Mouse (Mus musculus) B cell, adult 2 months (primary cell): ENCODE results near the gene Pdlim4.

ENCODE experiments used
- DNase-seq, 2 experiments: peaks; one replicate each; pipeline ENCODE4 v3.0.0; 2022

The Pdlim4 gene

GRCm38 (mm10) chr11:54068520-54069371, at the start of gene Pdlim4:
Gene Pdlim4 (minus strand): TSS chr11:54069014.
- no peak for DNase-seq

GRCm38 (mm10) chr11:54117096-54117495, 48.3 kb upstream of the Pdlim4 start:
- no peak for DNase-seq

- DNase-seq = no peak
These were observed 47.6 kb upstream of the Pdlim4 start for GRCm38 (mm10) chr11:54116406-54116805.

- DNase-seq = no peak
These were observed 47.1 kb upstream of the Pdlim4 start for GRCm38 (mm10) chr11:54115911-54116310.

GRCm38 (mm10) chr11:54115301-54115700, 46.5 kb upstream of the Pdlim4 start:
- DNase-seq = no peak

GRCm38 (mm10) chr11:54114746-54115145, 45.9 kb upstream of the Pdlim4 start:
- DNase-seq = no peak

- no peak for DNase-seq
These were observed 44.5 kb upstream of the Pdlim4 start for GRCm38 (mm10) chr11:54113352-54113751.

GRCm38 (mm10) chr11:54112920-54113319, 44.1 kb upstream of the Pdlim4 start:
- DNase-seq = peak in 1 of 2 experiments; percentile 8

- DNase-seq = no peak
These were observed 43.3 kb upstream of the Pdlim4 start for GRCm38 (mm10) chr11:54111976-54112741.

- DNase-seq = no peak
These were observed 42.5 kb upstream of the Pdlim4 start for GRCm38 (mm10) chr11:54111291-54111690.

GRCm38 (mm10) chr11:54108894-54109293, 40.1 kb upstream of the Pdlim4 start:
- no peak for DNase-seq

- DNase-seq = no peak
These were observed 39.3 kb upstream of the Pdlim4 start for GRCm38 (mm10) chr11:54108131-54108530.

GRCm38 (mm10) chr11:54107239-54107638, 38.4 kb upstream of the Pdlim4 start:
- no peak for DNase-seq

GRCm38 (mm10) chr11:54106676-54107075, 37.9 kb upstream of the Pdlim4 start:
- no peak for DNase-seq

GRCm38 (mm10) chr11:54105011-54105410, 36.2 kb upstream of the Pdlim4 start:
- DNase-seq = no peak

GRCm38 (mm10) chr11:54102706-54103449, 34.1 kb upstream of the Pdlim4 start:
- DNase-seq = no peak

GRCm38 (mm10) chr11:54101701-54102100, 32.9 kb upstream of the Pdlim4 start:
- DNase-seq = no peak

GRCm38 (mm10) chr11:54100692-54101591, 32.1 kb upstream of the Pdlim4 start:
- DNase-seq = peak in 1 of 2 experiments; percentile 15

- DNase-seq = no peak
These were observed 31.4 kb upstream of the Pdlim4 start, which contains the start of gene P4ha2 for GRCm38 (mm10) chr11:54100045-54100691. Gene P4ha2 (plus strand): TSS chr11:54100095.

- peak; percentile 49 to 58 for DNase-seq
These were observed 24.2 kb upstream of the Pdlim4 start for GRCm38 (mm10) chr11:54093000-54093399.

GRCm38 (mm10) chr11:54092188-54092587, 23.4 kb upstream of the Pdlim4 start:
- peak in 1 of 2 experiments; percentile 23 for DNase-seq
